Mouse (Mus musculus): ENCODE results near the gene Myocos.
A peak's percentile ranks its signal among the peaks of the same experiment; 100 is the strongest.

Gene Myocos

DNA sequence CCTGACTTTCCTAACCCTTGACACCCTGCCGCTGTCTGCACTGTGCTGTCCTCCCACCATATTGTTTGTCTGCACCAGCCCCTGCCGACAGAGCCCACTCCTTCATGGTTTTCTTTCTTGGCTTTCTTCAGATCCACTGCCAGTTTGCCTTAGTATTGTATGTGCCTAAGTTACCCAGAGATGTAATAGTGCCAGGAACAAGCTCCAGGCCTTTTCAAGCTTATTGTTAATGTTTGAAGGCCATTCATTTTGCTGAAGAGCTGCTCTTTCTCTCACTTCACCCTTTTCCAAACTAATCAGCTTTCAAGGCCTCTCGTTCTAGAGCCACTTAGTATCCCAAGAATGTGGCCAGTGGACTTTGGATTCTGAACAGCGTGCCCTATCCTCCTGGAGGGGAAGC is 46.8 kb downstream of the Myocos start:
- no peak for DNase-seq

DNA sequence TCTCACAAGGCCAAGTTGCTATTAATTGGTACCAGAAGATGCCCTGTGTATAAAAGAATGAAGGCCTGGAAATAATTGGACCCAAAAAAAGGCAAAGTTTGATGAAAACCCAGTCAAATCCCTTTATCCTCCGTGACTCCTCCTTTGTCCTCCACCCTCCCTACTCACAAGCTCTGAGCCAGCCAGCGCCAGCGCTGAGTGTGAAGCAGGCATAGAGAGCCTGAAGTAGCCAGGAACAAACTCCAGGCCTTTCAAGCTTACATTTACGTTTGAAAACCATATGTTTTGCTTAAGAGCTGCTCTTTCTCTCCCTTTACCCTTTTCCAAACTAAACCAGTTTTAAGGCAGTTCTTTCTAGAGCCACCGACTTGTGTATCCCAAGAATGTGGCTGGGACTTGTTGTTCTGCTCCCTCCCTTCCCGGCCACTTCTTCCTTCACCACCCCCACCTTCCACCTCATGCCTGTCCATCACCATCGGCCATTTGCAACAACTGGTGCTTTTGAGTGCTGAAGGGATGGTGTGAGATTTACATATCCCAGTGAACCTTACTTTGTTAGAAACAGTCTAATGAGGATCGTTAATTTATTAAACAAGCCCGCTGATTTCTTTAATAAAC is 48.3 kb downstream of the Myocos start:
- DNase-seq, result no peak

DNA sequence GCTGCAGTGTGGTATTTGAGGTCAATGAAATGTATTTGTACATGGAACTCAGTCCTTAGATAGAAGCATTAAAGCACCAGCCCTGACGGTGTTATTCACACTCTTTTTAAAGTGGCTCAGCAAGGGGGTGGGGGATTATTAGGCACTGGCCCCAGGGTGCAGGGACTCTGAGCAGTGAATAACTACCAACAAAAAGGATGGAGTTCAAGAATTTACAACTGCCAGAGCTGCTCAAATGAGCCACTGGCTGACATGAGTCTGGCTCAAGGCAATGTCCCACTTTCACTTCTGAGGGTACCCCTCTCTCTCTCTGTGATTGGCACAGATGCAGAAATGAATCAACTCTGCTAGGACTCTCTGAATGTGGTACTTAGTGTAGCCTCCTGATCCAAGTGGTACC is 49.9 kb downstream of the Myocos start:
- no peak for DNase-seq

DNA sequence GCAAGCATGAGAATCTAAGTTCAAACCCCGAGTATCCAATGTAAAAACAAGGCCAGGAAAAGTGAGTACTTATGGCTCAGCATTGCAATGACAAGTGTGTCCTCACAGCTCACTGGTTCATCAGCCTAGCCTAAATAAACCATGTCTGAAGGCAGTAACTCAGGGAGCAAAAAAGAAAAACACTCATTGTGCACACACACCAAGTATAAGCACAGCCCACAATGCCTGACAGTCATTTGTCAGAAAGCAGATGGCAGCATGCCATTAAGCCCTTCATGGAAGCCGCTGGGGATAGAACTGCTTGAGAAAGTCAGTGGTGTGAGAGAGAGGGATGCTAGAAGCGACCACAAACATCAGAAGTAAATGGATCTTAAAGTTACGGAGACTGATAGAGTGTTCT is 56.7 kb downstream of the Myocos start:
- peak; percentile 30 for DNase-seq

DNA sequence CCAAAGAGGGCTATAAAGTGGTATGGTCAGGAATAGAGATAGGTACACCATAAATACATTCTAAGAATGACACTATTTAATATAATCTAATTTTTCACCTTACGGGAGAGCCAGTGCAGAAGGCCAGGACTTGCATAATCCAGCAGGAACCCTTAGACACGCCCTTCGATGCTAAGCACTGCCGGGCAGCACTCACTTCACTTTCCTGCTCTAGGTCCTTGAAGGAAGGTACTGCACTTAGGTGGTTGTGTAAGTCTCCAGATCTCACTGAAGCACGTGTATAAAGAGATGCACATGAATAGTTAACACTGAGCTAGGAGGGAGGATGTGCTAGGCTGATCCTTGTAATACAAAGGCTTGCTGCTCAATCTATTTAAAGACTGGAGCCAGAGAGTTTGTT is 58.4 kb downstream of the Myocos start:
- DNase-seq, result peak; percentile 18

DNA sequence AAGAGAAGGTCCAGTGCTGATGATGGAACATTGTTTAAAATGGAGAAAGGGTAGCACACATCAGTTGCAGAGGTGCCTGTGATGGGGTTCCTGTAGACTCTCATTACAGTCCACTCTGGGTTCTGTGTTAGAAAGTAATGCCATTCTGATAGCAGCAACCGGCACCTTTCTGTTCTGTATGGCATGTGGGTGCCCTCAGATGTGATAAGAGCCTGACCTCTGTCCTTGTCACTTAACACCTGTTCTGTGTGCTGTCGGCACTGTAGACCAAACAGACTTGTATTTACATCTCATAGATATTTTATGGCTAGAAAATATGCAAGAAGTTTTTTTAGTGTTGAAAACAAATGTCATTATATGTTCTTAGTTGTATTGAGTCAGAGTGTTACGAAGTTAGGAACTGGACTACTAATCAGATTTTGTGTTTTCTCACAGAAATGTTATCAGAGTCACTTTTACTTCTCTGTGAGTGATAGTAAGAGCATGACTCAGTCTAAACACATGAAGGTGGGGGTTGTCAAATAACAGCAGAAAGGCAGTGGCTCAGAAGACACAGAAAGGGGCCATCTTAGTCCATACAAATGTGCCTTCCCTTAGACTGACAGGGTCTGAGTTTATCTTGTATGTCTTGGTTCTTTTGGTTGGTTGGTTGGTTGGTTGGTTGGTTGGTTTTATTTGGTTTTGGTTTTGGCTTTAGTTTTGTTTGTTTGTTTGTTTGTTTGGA is 60.5 kb downstream of the Myocos start:
- DNase-seq, result no peak
